Mouse (Mus musculus): ENCODE measurements around the gene Tmsb15l. TPM values are rescaled to one million over a fixed set of nuclear protein-coding genes. Genes with fewer than 3 reads are reported as not detected.
"Not testable (repeated sequence)": the region's sequence is repeated elsewhere in the genome, so short reads cannot be mapped to it uniquely, and the experiment has no call there.

Gene Tmsb15l
- polyA plus RNA-seq (2016; fragmentation: Nextera tagmentation; extraction: Ambion mirVana) = 4.7 and 5.7 TPM in 2 replicates

GRCm38 (mm10) chrX:136976424-136977084 is at the start of gene Tmsb15l, which contains the start of gene Tmsb15b1:
Tmsb15l (minus strand) TSS chrX:136976869.
Tmsb15b1 (minus strand) TSS chrX:136976874.
- peak within 1 kb of the TSS; percentile 52 for H3K4me3 ChIP-seq
- H3K4me1 ChIP-seq (replicated peaks) = no peaks in the 10 kb centered on the region; the same call in 1 of the 2 replicates
- 0 out of 2 replicates have a peak within 1 kb of the TSS, but pooled peaks have one; percentile 23 for H3K27ac ChIP-seq
- no peaks in the 10 kb centered on the region for H3K27me3 ChIP-seq (ENCODE audit: insufficient read depth, poor library complexity, severe bottlenecking)
- 34% methylated on average over 15 of the region's 15 CpGs for WGBS
- peak; percentile 68 for DNase-seq (ENCODE audit: low spot score)
- no peaks in the 10 kb centered on the region for H3K9me3 ChIP-seq
- H3K36me3 ChIP-seq = no peaks in the 10 kb centered on the region

GRCm38 (mm10) chrX:137019310-137019709 is 42.6 kb upstream of the Tmsb15l start:
- H3K36me3 ChIP-seq = no peaks in the 10 kb centered on the region
- H3K9me3 ChIP-seq = no peaks in the 10 kb centered on the region
- H3K27me3 ChIP-seq (ENCODE audit: insufficient read depth, poor library complexity, severe bottlenecking) = no peaks in the 10 kb centered on the region
- WGBS = 23% methylated on average over 1 of the region's 1 CpGs
- no peak overlapping the region for H3K4me3 ChIP-seq
- no peaks in the 10 kb centered on the region for H3K4me1 ChIP-seq (replicated peaks)
- H3K27ac ChIP-seq = no peak overlapping the region
- DNase-seq (ENCODE audit: low spot score) = peak; percentile 44

GRCm38 (mm10) chrX:137017668-137018067 is 41.0 kb upstream of the Tmsb15l start:
- Histone ChIP-seq H3K4me3 (no peak overlapping the region), H3K27ac (no peak overlapping the region), H3K27me3 (ENCODE audit: insufficient read depth, poor library complexity, severe bottlenecking) (no peaks in the 10 kb centered on the region), H3K4me1 (replicated peaks) (no peaks in the 10 kb centered on the region), H3K9me3 (no peaks in the 10 kb centered on the region), H3K36me3 (no peaks in the 10 kb centered on the region)
- WGBS = 77% methylated on average over 1 of the region's 1 CpGs
- DNase-seq (ENCODE audit: low spot score) = no peak

- no peak overlapping the region for H3K4me3 ChIP-seq
- H3K36me3 ChIP-seq = no peaks in the 10 kb centered on the region
- DNase-seq (ENCODE audit: low spot score) = peak; percentile 36
- 56% methylated on average over 6 of the region's 6 CpGs for WGBS
- no peak overlapping the region for H3K27ac ChIP-seq
- H3K27me3 ChIP-seq (ENCODE audit: insufficient read depth, poor library complexity, severe bottlenecking) = no peaks in the 10 kb centered on the region
- H3K9me3 ChIP-seq = no peaks in the 10 kb centered on the region
- no peaks in the 10 kb centered on the region for H3K4me1 ChIP-seq (replicated peaks)
Observed at GRCm38 (mm10) chrX:137015099-137015709, 38.5 kb upstream of the Tmsb15l start.

- Histone ChIP-seq H3K27ac (no peak overlapping the region), H3K9me3 (no peaks in the 10 kb centered on the region), H3K4me3 (no peak overlapping the region), H3K4me1 (replicated peaks) (peaks cover 18% of the 10 kb centered on the region; the same call in 1 of the 2 replicates), H3K27me3 (ENCODE audit: insufficient read depth, poor library complexity, severe bottlenecking) (peaks cover 23% of the 10 kb centered on the region), H3K36me3 (0 out of 2 replicates have a peak, but pooled peaks cover under 1% of the 10 kb centered on the region)
- DNase-seq (ENCODE audit: low spot score) = no peak
- WGBS = 89% methylated on average over 2 of the region's 2 CpGs
Observed at GRCm38 (mm10) chrX:136996256-136996655, 19.6 kb upstream of the Tmsb15l start.

- Histone ChIP-seq H3K4me1 (replicated peaks) (peaks cover 18% of the 10 kb centered on the region; the same call in 1 of the 2 replicates), H3K27ac (peak overlapping the region; percentile 83), H3K4me3 (peak overlapping the region; percentile 54), H3K36me3 (no peaks in the 10 kb centered on the region), H3K9me3 (no peaks in the 10 kb centered on the region), H3K27me3 (ENCODE audit: insufficient read depth, poor library complexity, severe bottlenecking) (peaks cover 28% of the 10 kb centered on the region)
- peak; percentile 29 for DNase-seq (ENCODE audit: low spot score)
- WGBS = 29% methylated on average over 14 of the region's 14 CpGs
Observed at GRCm38 (mm10) chrX:136993641-136994040, 17.0 kb upstream of the Tmsb15l start.

- 18% methylated on average over 26 of the region's 26 CpGs for WGBS
- peaks cover 28% of the 10 kb centered on the region for H3K27me3 ChIP-seq (ENCODE audit: insufficient read depth, poor library complexity, severe bottlenecking)
Observed at GRCm38 (mm10) chrX:136992978-136993547, 16.4 kb upstream of the Tmsb15l start, which contains the start of gene Zcchc18. Zcchc18 (plus strand) TSS chrX:136993155.

GRCm38 (mm10) chrX:136992191-136992965 is 15.7 kb upstream of the Tmsb15l start:
- Histone ChIP-seq H3K9me3 (no peaks in the 10 kb centered on the region), H3K4me3 (peak overlapping the region; percentile 54), H3K36me3 (no peaks in the 10 kb centered on the region), H3K27ac (peak overlapping the region; percentile 82), H3K4me1 (replicated peaks) (peaks cover 18% of the 10 kb centered on the region; the same call in 1 of the 2 replicates), H3K27me3 (ENCODE audit: insufficient read depth, poor library complexity, severe bottlenecking) (peaks cover 28% of the 10 kb centered on the region)
- no peak for DNase-seq (ENCODE audit: low spot score)
- WGBS = 24% methylated on average over 19 of the region's 19 CpGs

More at GRCm38 (mm10) chrX:136992978-136993547, 16.4 kb upstream of the Tmsb15l start, which contains the start of gene Zcchc18:
- H3K9me3 ChIP-seq = no peaks in the 10 kb centered on the region
- peak within 1 kb of the TSS; percentile 83 for H3K27ac ChIP-seq
- peak; percentile 86 for DNase-seq (ENCODE audit: low spot score)
- H3K36me3 ChIP-seq = no peaks in the 10 kb centered on the region
- H3K4me1 ChIP-seq (replicated peaks) = peaks cover 18% of the 10 kb centered on the region; the same call in 1 of the 2 replicates
- H3K4me3 ChIP-seq = peak within 1 kb of the TSS; percentile 54

- 40% methylated on average over 2 of the region's 2 CpGs for WGBS
Observed at GRCm38 (mm10) chrX:136991274-136991673, 14.6 kb upstream of the Tmsb15l start.

GRCm38 (mm10) chrX:136986039-136986438 is 9.4 kb upstream of the Tmsb15l start:
- no peaks in the 10 kb centered on the region for H3K9me3 ChIP-seq
- DNase-seq (ENCODE audit: low spot score) = no peak
- no peaks in the 10 kb centered on the region for H3K36me3 ChIP-seq
- no peak overlapping the region for H3K4me3 ChIP-seq
- H3K27ac ChIP-seq = no peak overlapping the region
- H3K27me3 ChIP-seq (ENCODE audit: insufficient read depth, poor library complexity, severe bottlenecking) = peaks cover 3% of the 10 kb centered on the region; the same call in 1 of the 2 replicates
- no peaks in the 10 kb centered on the region for H3K4me1 ChIP-seq (replicated peaks)

More at GRCm38 (mm10) chrX:136991274-136991673, 14.6 kb upstream of the Tmsb15l start:
- Histone ChIP-seq H3K27me3 (ENCODE audit: insufficient read depth, poor library complexity, severe bottlenecking) (peaks cover 28% of the 10 kb centered on the region), H3K9me3 (no peaks in the 10 kb centered on the region), H3K4me3 (no peak overlapping the region), H3K27ac (no peak overlapping the region), H3K36me3 (no peaks in the 10 kb centered on the region), H3K4me1 (replicated peaks) (peaks cover 18% of the 10 kb centered on the region; the same call in 1 of the 2 replicates)
- DNase-seq (ENCODE audit: low spot score) = peak; percentile 3

GRCm38 (mm10) chrX:136978616-136979015 is 1.9 kb upstream of the Tmsb15l start:
- no peaks in the 10 kb centered on the region for H3K27me3 ChIP-seq (ENCODE audit: insufficient read depth, poor library complexity, severe bottlenecking)
- no peaks in the 10 kb centered on the region; the same call in 1 of the 2 replicates for H3K4me1 ChIP-seq (replicated peaks)
- no peaks in the 10 kb centered on the region for H3K36me3 ChIP-seq
- H3K4me3 ChIP-seq = no peak overlapping the region
- H3K27ac ChIP-seq = no peak overlapping the region
- no peaks in the 10 kb centered on the region for H3K9me3 ChIP-seq
- DNase-seq (ENCODE audit: low spot score) = no peak

- DNase-seq (ENCODE audit: low spot score); H3K27me3 ChIP-seq (ENCODE audit: insufficient read depth, poor library complexity, severe bottlenecking); H3K4me1 ChIP-seq (replicated peaks); H3K36me3 ChIP-seq; H3K9me3 ChIP-seq: not testable (repeated sequence)
- H3K27ac ChIP-seq = 0 out of 2 replicates have a peak within 1 kb of the TSS, but pooled peaks have one; percentile 23
- 86% methylated on average over 6 of the region's 6 CpGs for WGBS
- peak within 1 kb of the TSS; percentile 52 for H3K4me3 ChIP-seq
Observed at GRCm38 (mm10) chrX:136975397-136975796, 1.3 kb downstream of the Tmsb15l start, which contains the start of gene Tmsb15b2. Tmsb15b2 (minus strand) TSS chrX:136975497.

Data from hindbrain, embryonic 10.5 days (tissue).